In the genomic region with DNA sequence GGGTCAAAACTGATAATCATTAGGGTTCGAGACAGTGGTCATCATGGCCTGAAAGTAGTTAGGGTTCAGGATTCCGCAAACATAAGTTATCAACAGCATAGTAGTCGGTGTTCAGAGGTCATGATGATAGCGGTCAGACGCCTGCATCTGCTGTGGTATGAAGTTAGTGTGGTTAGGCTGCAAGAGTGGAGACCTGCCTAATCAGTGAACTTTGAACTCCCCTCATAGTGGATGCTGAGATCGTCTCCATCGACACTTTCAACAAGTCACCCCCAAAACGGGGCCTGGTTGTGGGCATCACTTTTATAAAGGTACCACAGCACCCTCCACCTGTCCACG, we compare ENCODE assay signal across 8 mouse cellular contexts. TPM values are rescaled to one million over a fixed set of nuclear protein-coding genes. Genes with fewer than 3 reads are reported as not detected.
A peak's percentile ranks its signal among the peaks of the same experiment; 100 is the strongest.
DNase-seq lines count a peak whose midpoint lies in the region; ATAC-seq lines count a peak whose summit lies in the region.

No protein-coding gene starts in this region.

- peak overlapping the region; percentile 86 for H3K4me3 ChIP-seq in lung, embryonic 16.5 days (ENCODE audit: low read length)
- peak overlapping the region; percentile 72 for H3K4me3 ChIP-seq in forebrain, embryonic 11.5 days (ENCODE audit: low read depth, low read length)
- H3K4me3 ChIP-seq in limb, embryonic 11.5 days (ENCODE audit: low read depth, low read length): peak overlapping the region; percentile 67
- peak overlapping the region; percentile 77 for H3K4me3 ChIP-seq in neural tube, embryonic 15.5 days (replicated peaks)

- peak; percentile 16 for ATAC-seq in lung, embryonic 16.5 days (ENCODE audit: low read depth)
- ATAC-seq in forebrain, embryonic 11.5 days (replicated peaks; ENCODE audit: low FRiP score): peak; percentile 53; the same call in 1 of the 2 replicates
- no peak; the same call in none of the 2 replicates for ATAC-seq in limb, embryonic 11.5 days (ENCODE audit: insufficient number of reproducible peaks, low FRiP score, low TSS enrichment, low read depth)
- peak; percentile 46 for ATAC-seq in neural tube, embryonic 15.5 days (ENCODE audit: low FRiP score)

- peaks cover 22% of the 10 kb centered on the region for H3K36me3 ChIP-seq in lung, embryonic 16.5 days (ENCODE audit: control insufficient read depth, insufficient read depth, low read length)
- no peaks in the 10 kb centered on the region; the same call in 1 of the 2 replicates for H3K36me3 ChIP-seq in forebrain, embryonic 11.5 days (ENCODE audit: control insufficient read depth, insufficient read depth, low read length)
- peaks cover 13% of the 10 kb centered on the region; the same call in 1 of the 2 replicates for H3K36me3 ChIP-seq in limb, embryonic 11.5 days (ENCODE audit: control insufficient read depth, insufficient read depth, low read length)
- H3K36me3 ChIP-seq in neural tube, embryonic 15.5 days: peaks cover 39% of the 10 kb centered on the region

- no peaks in the 10 kb centered on the region for H3K9me3 ChIP-seq in lung, embryonic 16.5 days (ENCODE audit: control insufficient read depth, low read length)
- no peaks in the 10 kb centered on the region for H3K9me3 ChIP-seq in forebrain, embryonic 11.5 days (ENCODE audit: control insufficient read depth, low read length)
- H3K9me3 ChIP-seq in limb, embryonic 11.5 days (ENCODE audit: control insufficient read depth, low read length): no peaks in the 10 kb centered on the region
- no peaks in the 10 kb centered on the region for H3K9me3 ChIP-seq in neural tube, embryonic 15.5 days (replicated peaks)

- DNase-seq in lung, postnatal 14 days: no peak
- no peak for DNase-seq in forebrain, embryonic 11.5 days (ENCODE audit: low spot score)
- DNase-seq in limb, embryonic 11.5 days (ENCODE audit: low spot score): no peak
- DNase-seq in right cerebral cortex, postnatal 36 days (ENCODE audit: low spot score in 2 of 2): no peak
- no peak for DNase-seq in adrenal gland, postnatal 10 days
- DNase-seq in layer of hippocampus, postnatal 36 days: no peak

- no peak overlapping the region for H3K27ac ChIP-seq in lung, embryonic 16.5 days (ENCODE audit: low read length)
- H3K27ac ChIP-seq in forebrain, embryonic 11.5 days (ENCODE audit: low read depth, low read length): no peak overlapping the region
- H3K27ac ChIP-seq in limb, embryonic 11.5 days (replicated peaks; ENCODE audit: low read depth, low read length): no peak overlapping the region
- H3K27ac ChIP-seq in neural tube, embryonic 15.5 days (replicated peaks): peak overlapping the region; percentile 95; the same call in 1 of the 2 replicates

- H3K27me3 ChIP-seq in lung, embryonic 16.5 days (ENCODE audit: control insufficient read depth, insufficient read depth, low read depth, low read length): no peaks in the 10 kb centered on the region
- no peaks in the 10 kb centered on the region for H3K27me3 ChIP-seq in forebrain, embryonic 11.5 days (ENCODE audit: control insufficient read depth, insufficient read depth, low read length)
- H3K27me3 ChIP-seq in limb, embryonic 11.5 days (ENCODE audit: control insufficient read depth, insufficient read depth, low read length): no peaks in the 10 kb centered on the region
- H3K27me3 ChIP-seq in neural tube, embryonic 15.5 days (replicated peaks): no peaks in the 10 kb centered on the region

- 32% methylated on average over 9 of the region's 9 CpGs for WGBS in lung, embryonic 16.5 days
- WGBS in forebrain, embryonic 11.5 days: 57% methylated on average over 9 of the region's 9 CpGs
- WGBS in limb, embryonic 11.5 days: 49% methylated on average over 9 of the region's 9 CpGs
- 60% methylated on average over 9 of the region's 9 CpGs for WGBS in neural tube, embryonic 15.5 days

- peak overlapping the region; percentile 85 for H3K9ac ChIP-seq in lung, embryonic 16.5 days (ENCODE audit: low read length)
- H3K9ac ChIP-seq in forebrain, embryonic 11.5 days (ENCODE audit: low read length): peak overlapping the region; percentile 85
- peak overlapping the region; percentile 34; the same call in 1 of the 2 replicates for H3K9ac ChIP-seq in limb, embryonic 11.5 days (ENCODE audit: low read length)
- H3K9ac ChIP-seq in neural tube, embryonic 15.5 days (replicated peaks): peak overlapping the region; percentile 80

- peak overlapping the region; percentile 78 for H3K4me2 ChIP-seq in lung, embryonic 16.5 days (ENCODE audit: low read depth, low read length)
- peak overlapping the region; percentile 55; the same call in 1 of the 2 replicates for H3K4me2 ChIP-seq in forebrain, embryonic 11.5 days (ENCODE audit: low read depth, low read length, severe bottlenecking)
- H3K4me2 ChIP-seq in limb, embryonic 11.5 days (ENCODE audit: low read depth, severe bottlenecking): peak overlapping the region; percentile 62
- peak overlapping the region; percentile 75 for H3K4me2 ChIP-seq in neural tube, embryonic 15.5 days

- peaks cover 6% of the 10 kb centered on the region for H3K4me1 ChIP-seq in lung, embryonic 16.5 days (replicated peaks; ENCODE audit: control insufficient read depth, insufficient read depth, low read length)
- 0 out of 2 replicates have a peak, but pooled peaks cover 4% of the 10 kb centered on the region for H3K4me1 ChIP-seq in forebrain, embryonic 11.5 days (replicated peaks; ENCODE audit: control insufficient read depth, insufficient read depth, low read length)
- no peaks in the 10 kb centered on the region for H3K4me1 ChIP-seq in limb, embryonic 11.5 days (ENCODE audit: control insufficient read depth, insufficient read depth, low read length)
- peaks cover 20% of the 10 kb centered on the region for H3K4me1 ChIP-seq in neural tube, embryonic 15.5 days

RNA-seq across cellular contexts. Expression of gene Kptn, which starts 0.5 kb away (rescaled TPM):
- polyA plus RNA-seq in lung, embryonic 16.5 days (2015; fragmentation: Nextera tagmentation; extraction: Ambion mirVana): 28.3 and 31.7 TPM in 2 replicates
- 19.7 and 22.5 TPM in 2 replicates for polyA plus RNA-seq in forebrain, embryonic 11.5 days (2014; fragmentation: Nextera tagmentation; extraction: Ambion mirVana)
- polyA plus RNA-seq in limb, embryonic 11.5 days (2014; fragmentation: Nextera tagmentation; extraction: Ambion mirVana): 22.5 and 23.5 TPM in 2 replicates
- polyA plus RNA-seq in neural tube, embryonic 15.5 days (2015; fragmentation: Nextera tagmentation; extraction: Ambion mirVana): 45.8 and 48.1 TPM in 2 replicates
- 10 to 100 TPM; 24.9 to 25.4 TPM for total RNA-seq in adrenal gland, postnatal 10 days (2021)
- 10 to 100 TPM; 32.0 to 37.8 TPM for total RNA-seq in layer of hippocampus, postnatal 36 days (2021)

RNA-seq across cellular contexts. Expression of gene Slc8a2, which starts 9.4 kb away (rescaled TPM):
- polyA plus RNA-seq in lung, embryonic 16.5 days (2015; fragmentation: Nextera tagmentation; extraction: Ambion mirVana): 0.08 and 0.10 TPM in 2 replicates
- polyA plus RNA-seq in forebrain, embryonic 11.5 days (2014; fragmentation: Nextera tagmentation; extraction: Ambion mirVana): 0.36 and 0.88 TPM in 2 replicates
- 0.10 and 0.12 TPM in 2 replicates for polyA plus RNA-seq in limb, embryonic 11.5 days (2014; fragmentation: Nextera tagmentation; extraction: Ambion mirVana)
- 1.2 and 1.4 TPM in 2 replicates for polyA plus RNA-seq in neural tube, embryonic 15.5 days (2015; fragmentation: Nextera tagmentation; extraction: Ambion mirVana)
- total RNA-seq in adrenal gland, postnatal 10 days (2021): 1 to 10 TPM; 3.0 to 3.8 TPM
- total RNA-seq in layer of hippocampus, postnatal 36 days (2021): 100 to 1,000 TPM; 286 to 292 TPM

RNA-seq across cellular contexts. Expression of gene Napa, which starts 22.0 kb away (rescaled TPM):
- 167 and 202 TPM in 2 replicates for polyA plus RNA-seq in lung, embryonic 16.5 days (2015; fragmentation: Nextera tagmentation; extraction: Ambion mirVana)
- polyA plus RNA-seq in forebrain, embryonic 11.5 days (2014; fragmentation: Nextera tagmentation; extraction: Ambion mirVana): 156 and 167 TPM in 2 replicates
- 182 and 203 TPM in 2 replicates for polyA plus RNA-seq in limb, embryonic 11.5 days (2014; fragmentation: Nextera tagmentation; extraction: Ambion mirVana)
- polyA plus RNA-seq in neural tube, embryonic 15.5 days (2015; fragmentation: Nextera tagmentation; extraction: Ambion mirVana): 236 and 238 TPM in 2 replicates
- 100 to 1,000 TPM; 106 to 109 TPM for total RNA-seq in adrenal gland, postnatal 10 days (2021)
- 100 to 1,000 TPM; 272 to 282 TPM for total RNA-seq in layer of hippocampus, postnatal 36 days (2021)

RNA-seq across cellular contexts. Expression of gene Meis3, which starts 54.7 kb away (rescaled TPM):
- 19.5 and 19.8 TPM in 2 replicates for polyA plus RNA-seq in lung, embryonic 16.5 days (2015; fragmentation: Nextera tagmentation; extraction: Ambion mirVana)
- polyA plus RNA-seq in forebrain, embryonic 11.5 days (2014; fragmentation: Nextera tagmentation; extraction: Ambion mirVana): 77.8 and 79.7 TPM in 2 replicates
- 9.6 TPM in 2 replicates for polyA plus RNA-seq in limb, embryonic 11.5 days (2014; fragmentation: Nextera tagmentation; extraction: Ambion mirVana)
- polyA plus RNA-seq in neural tube, embryonic 15.5 days (2015; fragmentation: Nextera tagmentation; extraction: Ambion mirVana): 104 and 126 TPM in 2 replicates
- total RNA-seq in adrenal gland, postnatal 10 days (2021): 10 to 100 TPM in 1 of 2 experiments, 1 to 10 TPM in 1; 9.6 to 12.2 TPM
- 10 to 100 TPM; 36.1 to 44.0 TPM for total RNA-seq in layer of hippocampus, postnatal 36 days (2021)

RNA-seq across cellular contexts. Expression of gene Zfp541, which starts 58.6 kb away (rescaled TPM):
- polyA plus RNA-seq in lung, embryonic 16.5 days (2015; fragmentation: Nextera tagmentation; extraction: Ambion mirVana): 0.06 TPM in 1 of 2 replicates, not detected in the other
- not detected in 2 replicates for polyA plus RNA-seq in forebrain, embryonic 11.5 days (2014; fragmentation: Nextera tagmentation; extraction: Ambion mirVana)
- polyA plus RNA-seq in limb, embryonic 11.5 days (2014; fragmentation: Nextera tagmentation; extraction: Ambion mirVana): not detected in 2 replicates
- polyA plus RNA-seq in neural tube, embryonic 15.5 days (2015; fragmentation: Nextera tagmentation; extraction: Ambion mirVana): 0.15 and 0.17 TPM in 2 replicates
- total RNA-seq in adrenal gland, postnatal 10 days (2021): under 1 TPM; 0.09 TPM
- under 1 TPM; 0.67 to 0.83 TPM for total RNA-seq in layer of hippocampus, postnatal 36 days (2021)

Comparison
In these comparisons a context has a peak if more than half of its experiments do, and no peak if none do; other contexts are left out.
1. H3K9ac ChIP-seq: peak in every context shown above with its lines; median percentile 85 in lung, embryonic 16.5 days; 85 in forebrain, embryonic 11.5 days; 80 in neural tube, embryonic 15.5 days; 34 in limb, embryonic 11.5 days.